Comparison of ENCODE assay signal across 17 mouse cellular contexts in the genomic region with DNA sequence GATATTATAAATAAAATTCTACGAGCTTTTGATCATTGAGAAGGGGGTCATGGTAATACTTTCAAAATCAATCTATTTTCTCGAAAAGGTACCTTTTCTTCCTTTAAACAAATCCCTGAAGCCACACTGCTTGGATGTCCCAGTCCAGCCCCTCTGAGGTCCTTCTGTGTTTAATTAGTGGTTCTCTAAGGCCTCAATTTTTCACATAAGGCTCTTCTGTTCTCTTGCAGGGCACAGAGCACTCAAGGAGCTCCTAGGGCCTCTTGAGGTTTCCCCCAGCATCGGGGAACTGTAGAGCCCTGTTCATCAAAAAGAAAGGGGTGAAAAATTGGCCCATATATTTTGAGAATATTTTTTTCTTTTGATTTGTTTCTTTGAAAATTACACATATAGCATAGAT. TPM values are rescaled to one million over a fixed set of nuclear protein-coding genes. Genes with fewer than 3 reads are reported as not detected.
DNase-seq lines count a peak whose midpoint lies in the region; ATAC-seq and TF ChIP-seq lines count a peak whose summit lies in the region.
"Had no signal": no experiment of that assay in that cellular context is flagged by ENCODE, and none has a peak within 500 bp of the region (broad histone marks: within the 10 kb centered on the region; RNA-seq: fewer than 3 reads in every experiment).

No protein-coding gene starts in this region.

- TF ChIP-seq CTCF in lung, embryonic 14.5 days (IDR thresholded peaks at IDR 0.05; ENCODE audit: low read depth): no peak

- DNase-seq in lung, embryonic 14.5 days: peak; percentile 39
- DNase-seq in lung, postnatal 14 days: no peak
- peak; percentile 12 for DNase-seq in 3T3-L1 (ENCODE audit: low read depth, low spot score)
- peak; percentile 61 for DNase-seq in embryonic facial prominence, embryonic 11.5 days (ENCODE audit: low spot score)
- DNase-seq in embryonic facial prominence, embryonic 14.5 days (ENCODE audit: low spot score): peak; percentile 52
- no peak for DNase-seq in limb, embryonic 10.5 days (ENCODE audit: low spot score)
- DNase-seq: adrenal gland, adult 2 months; adrenal gland, postnatal 10 days; adrenal gland, postnatal 25 days; cerebellum, adult 11-12 months; cerebellum, adult 9-10 months; cerebellum, postnatal 25 days; forebrain, postnatal 0 days had no signal

- H3K9ac ChIP-seq in lung, embryonic 14.5 days: no peak overlapping the region
- no peak overlapping the region for H3K9ac ChIP-seq in embryonic facial prominence, embryonic 11.5 days (replicated peaks; ENCODE audit: low read length)
- no peak overlapping the region for H3K9ac ChIP-seq in embryonic facial prominence, embryonic 14.5 days (ENCODE audit: low read depth, low read length)
- H3K9ac ChIP-seq: embryonic facial prominence, embryonic 13.5 days; forebrain, embryonic 13.5 days; forebrain, embryonic 15.5 days; forebrain, postnatal 0 days had no signal

- ATAC-seq in lung, embryonic 14.5 days (ENCODE audit: insufficient read depth): no peak
- no peak for ATAC-seq in embryonic facial prominence, embryonic 11.5 days (replicated peaks; ENCODE audit: insufficient number of reproducible peaks, low FRiP score, low TSS enrichment, low read depth)
- ATAC-seq in embryonic facial prominence, embryonic 14.5 days (ENCODE audit: low read depth): no peak
- no peak for ATAC-seq in cerebellum, adult (ENCODE audit: insufficient number of reproducible peaks, low FRiP score, low TSS enrichment)
- ATAC-seq: forebrain, embryonic 13.5 days; forebrain, embryonic 15.5 days; forebrain, postnatal 0 days had no signal

- H3K4me3 ChIP-seq in lung, embryonic 14.5 days (ENCODE audit: low read depth, low read length): no peak overlapping the region
- H3K4me3 ChIP-seq in embryonic facial prominence, embryonic 11.5 days (ENCODE audit: low read depth, low read length): no peak overlapping the region
- no peak overlapping the region for H3K4me3 ChIP-seq in embryonic facial prominence, embryonic 14.5 days (ENCODE audit: low read depth, low read length)
- no peak overlapping the region for H3K4me3 ChIP-seq in limb, embryonic 10.5 days
- H3K4me3 ChIP-seq: embryonic facial prominence, embryonic 13.5 days; forebrain, embryonic 13.5 days; forebrain, embryonic 15.5 days had no signal

- H3K9me3 ChIP-seq in lung, embryonic 14.5 days (ENCODE audit: low read depth, low read length): no peaks in the 10 kb centered on the region
- no peaks in the 10 kb centered on the region for H3K9me3 ChIP-seq in embryonic facial prominence, embryonic 11.5 days (replicated peaks; ENCODE audit: control insufficient read depth, low read length)
- no peaks in the 10 kb centered on the region for H3K9me3 ChIP-seq in embryonic facial prominence, embryonic 14.5 days (ENCODE audit: control insufficient read depth, low read length)
- no peaks in the 10 kb centered on the region for H3K9me3 ChIP-seq in limb, embryonic 10.5 days (replicated peaks)
- H3K9me3 ChIP-seq: embryonic facial prominence, embryonic 13.5 days; forebrain, embryonic 13.5 days; forebrain, embryonic 15.5 days had no signal

- no peaks in the 10 kb centered on the region for H3K36me3 ChIP-seq in lung, embryonic 14.5 days (ENCODE audit: insufficient read depth)
- no peaks in the 10 kb centered on the region for H3K36me3 ChIP-seq in embryonic facial prominence, embryonic 11.5 days (replicated peaks; ENCODE audit: control insufficient read depth, insufficient read depth, low read depth, low read length)
- H3K36me3 ChIP-seq in embryonic facial prominence, embryonic 14.5 days (ENCODE audit: control insufficient read depth, insufficient read depth, low read length): no peaks in the 10 kb centered on the region
- H3K36me3 ChIP-seq in limb, embryonic 10.5 days: no peaks in the 10 kb centered on the region
- H3K36me3 ChIP-seq: embryonic facial prominence, embryonic 13.5 days; forebrain, embryonic 15.5 days had no signal

- no peak overlapping the region for H3K4me2 ChIP-seq in lung, embryonic 14.5 days
- no peak overlapping the region for H3K4me2 ChIP-seq in embryonic facial prominence, embryonic 11.5 days (ENCODE audit: low read depth, low read length)
- no peak overlapping the region for H3K4me2 ChIP-seq in embryonic facial prominence, embryonic 14.5 days (ENCODE audit: low read depth, low read length)
- H3K4me2 ChIP-seq: embryonic facial prominence, embryonic 13.5 days; forebrain, embryonic 13.5 days; forebrain, embryonic 15.5 days had no signal

- WGBS in lung, embryonic 14.5 days: 39% methylated on average over 3 of the region's 3 CpGs
- WGBS in embryonic facial prominence, embryonic 11.5 days: 30% methylated on average over 3 of the region's 3 CpGs
- WGBS in embryonic facial prominence, embryonic 14.5 days: 39% methylated on average over 3 of the region's 3 CpGs
- 65% methylated on average over 3 of the region's 3 CpGs for WGBS in limb, embryonic 10.5 days

- H3K27me3 ChIP-seq in lung, embryonic 14.5 days (ENCODE audit: insufficient read depth, low read length): no peaks in the 10 kb centered on the region
- no peaks in the 10 kb centered on the region for H3K27me3 ChIP-seq in embryonic facial prominence, embryonic 11.5 days (ENCODE audit: control insufficient read depth, insufficient read depth, low read length)
- H3K27me3 ChIP-seq in embryonic facial prominence, embryonic 14.5 days (replicated peaks; ENCODE audit: control insufficient read depth, insufficient read depth, low read length): no peaks in the 10 kb centered on the region
- no peaks in the 10 kb centered on the region for H3K27me3 ChIP-seq in limb, embryonic 10.5 days (ENCODE audit: low read depth, poor library complexity, severe bottlenecking)
- H3K27me3 ChIP-seq: embryonic facial prominence, embryonic 13.5 days; forebrain, embryonic 15.5 days had no signal

- no peak overlapping the region for H3K27ac ChIP-seq in lung, embryonic 14.5 days (ENCODE audit: low read depth)
- H3K27ac ChIP-seq in embryonic facial prominence, embryonic 11.5 days (replicated peaks; ENCODE audit: low read depth, low read length): no peak overlapping the region
- no peak overlapping the region for H3K27ac ChIP-seq in embryonic facial prominence, embryonic 14.5 days (replicated peaks; ENCODE audit: low read depth, low read length)
- no peak overlapping the region for H3K27ac ChIP-seq in limb, embryonic 10.5 days
- H3K27ac ChIP-seq: forebrain, embryonic 13.5 days; forebrain, embryonic 15.5 days had no signal

- peaks cover 15% of the 10 kb centered on the region for H3K4me1 ChIP-seq in lung, embryonic 14.5 days (ENCODE audit: insufficient read depth)
- peaks cover 6% of the 10 kb centered on the region; the same call in 1 of the 2 replicates for H3K4me1 ChIP-seq in embryonic facial prominence, embryonic 11.5 days (ENCODE audit: control insufficient read depth, insufficient read depth, low read length)
- H3K4me1 ChIP-seq in embryonic facial prominence, embryonic 14.5 days (ENCODE audit: control insufficient read depth, insufficient read depth, low read length): peaks cover 12% of the 10 kb centered on the region
- H3K4me1 ChIP-seq in limb, embryonic 10.5 days: peaks cover 43% of the 10 kb centered on the region

RNA-seq across cellular contexts. Expression of a gene that starts 23.0 kb away (rescaled TPM):
- polyA plus RNA-seq in lung, embryonic 14.5 days (2014; fragmentation: Nextera tagmentation; extraction: Ambion mirVana): 9.0 and 10.4 TPM in 2 replicates
- 26.6 and 28.6 TPM in 2 replicates for polyA plus RNA-seq in embryonic facial prominence, embryonic 11.5 days (2014; fragmentation: Nextera tagmentation; extraction: Ambion mirVana)
- polyA plus RNA-seq in embryonic facial prominence, embryonic 14.5 days (2014; fragmentation: Nextera tagmentation; extraction: Ambion mirVana): 19.1 and 21.9 TPM in 2 replicates
- polyA plus RNA-seq in limb, embryonic 10.5 days (2016; fragmentation: Nextera tagmentation; extraction: Ambion mirVana): 9.8 and 18.8 TPM in 2 replicates

Comparison
In these comparisons a context has a peak if more than half of its experiments do, and no peak if none do; other contexts are left out.
1. DNase-seq: peak in lung, embryonic 14.5 days (single experiment), 3T3-L1 (single experiment), embryonic facial prominence, embryonic 11.5 days (single experiment) and embryonic facial prominence, embryonic 14.5 days (single experiment); none in lung, postnatal 14 days (single experiment) and limb, embryonic 10.5 days (single experiment).